Mouse (Mus musculus) liver, adult 2 months (tissue): Measurements from ENCODE around the gene Sh2d3c.

Experiments
- CTCF ChIP-seq: fragments of 200-500 bp; IDR thresholded peaks from 2 replicates; pipeline ENCODE4 v1.5.1; 2011; ENCODE audit warnings: low read depth, low read length, control low read depth
- POLR2A ChIP-seq: fragments of 200-500 bp; IDR thresholded peaks from 2 replicates; pipeline ENCODE4 v1.6.1; 2011; ENCODE audit warnings: low read length, control low read depth; ENCODE audit not compliant: insufficient read depth; ENCODE audit errors: extremely low read depth

DNA sequence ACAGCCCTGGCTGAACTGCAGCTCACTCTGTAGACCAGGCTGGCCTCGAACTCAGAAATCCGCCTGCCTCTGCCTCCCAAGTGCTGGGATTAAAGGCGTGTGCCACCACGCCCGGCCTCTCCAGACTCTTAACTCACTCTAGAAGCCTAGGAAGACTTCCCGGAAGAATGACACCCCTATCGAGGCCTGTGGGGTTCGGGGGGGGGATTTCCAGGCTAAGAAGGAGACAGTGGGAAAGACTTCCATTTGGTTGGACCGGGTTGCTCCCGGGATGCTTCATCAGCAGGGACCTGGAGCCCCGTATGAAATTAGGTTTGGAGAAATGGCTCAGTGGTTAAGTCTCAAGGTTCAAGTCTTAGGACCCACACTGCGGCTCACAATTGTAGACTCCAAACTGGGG, 26.2 kb upstream of the Sh2d3c start:
- no peak for TF ChIP-seq CTCF
- TF ChIP-seq POLR2A: no peak
